Mouse (Mus musculus) hindlimb bud, embryonic 11.5 days (tissue): ENCODE results near the gene Fut7.

Experiments
- DNase-seq: peaks from one replicate; pipeline ENCODE4 v3.0.0-alpha.2; 2012; ENCODE audit warnings: low read depth, low spot score; ENCODE audit errors: extremely low spot score

Fut7 gene

DNA sequence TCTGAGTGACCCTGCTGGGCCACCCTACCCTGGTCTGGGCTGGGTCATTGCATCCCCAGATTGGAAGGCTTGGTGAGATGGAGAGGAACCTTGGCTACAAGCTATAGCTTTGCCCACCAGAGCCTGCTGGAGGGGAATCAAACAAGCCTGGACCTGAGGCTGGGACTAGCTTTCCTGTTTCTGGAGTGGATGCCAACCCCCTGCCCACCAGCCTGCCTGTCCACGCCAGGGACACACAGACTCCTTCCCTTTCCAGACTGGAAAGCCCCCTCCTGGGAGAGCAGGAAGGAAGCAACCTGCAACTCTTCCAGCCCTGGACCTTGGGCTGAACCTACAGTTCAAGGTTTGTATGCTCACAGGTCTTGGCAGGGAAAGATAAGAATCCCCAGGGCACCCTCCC lies 559 bp downstream of the Fut7 start:
- no peak for DNase-seq

DNA sequence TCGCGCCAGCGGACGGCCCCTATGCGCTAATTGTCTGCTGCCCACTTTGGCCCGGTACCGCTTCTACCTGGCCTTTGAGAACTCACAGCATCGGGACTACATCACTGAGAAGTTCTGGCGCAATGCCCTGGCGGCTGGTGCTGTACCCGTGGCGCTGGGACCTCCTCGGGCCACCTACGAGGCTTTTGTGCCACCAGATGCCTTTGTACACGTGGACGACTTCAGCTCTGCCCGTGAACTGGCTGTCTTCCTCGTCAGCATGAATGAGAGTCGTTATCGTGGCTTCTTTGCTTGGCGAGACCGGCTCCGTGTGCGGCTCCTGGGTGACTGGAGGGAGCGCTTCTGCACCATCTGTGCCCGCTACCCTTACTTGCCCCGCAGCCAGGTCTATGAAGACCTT lies 2.4 kb downstream of the Fut7 start:
- no peak for DNase-seq

DNA sequence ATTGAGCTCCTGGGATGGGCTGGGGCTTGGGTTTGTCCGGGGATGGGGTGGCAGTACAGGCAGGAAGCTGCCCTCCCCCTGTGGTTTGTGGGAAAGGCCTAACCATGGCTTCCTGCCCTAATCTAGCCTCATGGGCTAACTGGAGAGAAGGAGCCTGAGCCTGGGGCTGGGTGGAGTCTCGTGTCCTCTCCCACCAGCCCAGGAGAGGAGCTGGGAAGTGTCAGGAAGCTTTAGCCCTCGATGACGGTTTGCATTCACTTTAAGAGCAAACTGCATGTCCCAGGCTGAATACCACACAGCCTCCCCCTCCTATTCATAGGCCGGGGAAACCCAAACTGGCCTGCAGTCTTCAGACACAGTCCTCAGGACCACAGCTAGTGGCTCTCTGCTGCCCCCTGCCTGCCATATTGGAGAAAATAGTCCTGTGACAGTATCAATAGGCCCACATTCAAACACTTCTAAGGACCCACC lies 3.7 kb downstream of the Fut7 start:
- peak; percentile 20 for DNase-seq

DNA sequence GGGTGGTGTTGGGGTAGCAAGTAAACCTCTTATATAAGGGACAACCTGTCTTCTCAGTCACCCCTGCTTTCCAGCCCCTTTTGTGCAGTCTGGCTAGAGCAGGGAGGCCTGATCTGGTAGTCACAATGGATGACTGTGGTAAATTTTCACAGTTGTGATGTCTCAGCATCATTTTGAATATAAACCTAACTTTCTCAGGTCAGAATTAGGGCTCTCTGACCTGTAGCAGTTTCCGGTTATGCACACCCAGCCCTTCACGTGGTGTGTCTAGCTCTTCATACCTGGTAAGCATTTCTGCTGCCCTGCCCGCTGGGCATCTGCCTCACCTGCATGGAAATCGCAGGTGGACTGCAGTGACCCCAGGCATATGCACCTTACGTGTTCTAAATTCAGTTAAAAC lies 4.2 kb downstream of the Fut7 start:
- DNase-seq = no peak

DNA sequence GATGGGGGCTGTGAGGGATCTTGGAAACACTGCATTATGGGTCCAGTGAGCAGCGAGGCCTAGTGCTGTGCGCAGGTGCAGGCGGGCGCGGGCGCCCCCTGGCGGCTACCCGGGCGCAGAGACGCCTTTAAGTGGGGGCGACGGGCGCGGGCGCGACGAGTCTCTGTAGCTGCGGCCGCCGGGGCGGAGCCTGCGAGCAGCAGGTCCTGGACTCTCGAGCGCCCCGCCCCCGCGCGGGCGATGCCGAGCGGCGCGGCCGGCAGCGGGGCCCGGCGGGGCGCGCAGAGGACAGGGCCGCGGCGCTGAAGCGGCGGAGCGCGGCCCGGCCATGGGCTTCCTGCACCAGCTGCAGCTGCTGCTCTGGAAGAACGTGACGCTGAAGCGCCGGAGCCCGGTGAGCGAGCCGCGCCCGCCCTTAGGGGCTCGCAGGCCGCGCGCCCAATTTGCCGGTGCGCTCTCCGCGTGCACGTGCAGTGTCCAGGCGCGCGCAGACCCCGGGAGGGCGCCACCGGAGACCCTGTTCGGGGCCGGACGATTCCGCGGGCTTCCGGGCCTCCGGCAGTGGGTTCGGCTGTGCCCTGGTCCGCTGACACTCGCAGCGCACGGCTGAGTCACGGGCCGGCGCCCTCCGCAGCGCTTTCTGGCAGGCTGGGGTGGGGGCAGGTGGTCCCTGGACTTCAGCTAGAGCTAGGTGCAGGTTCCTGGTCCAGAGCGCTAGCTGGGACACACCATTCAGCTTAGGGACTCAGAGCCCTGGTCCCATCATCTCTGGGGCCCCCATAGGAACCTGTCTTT lies 5.6 kb downstream of the Fut7 start, which contains the start of gene Abca2:
Gene Abca2 (plus strand): TSS at position 262 of the 795 bp plus-strand sequence.
- peak; percentile 53 for DNase-seq

DNA sequence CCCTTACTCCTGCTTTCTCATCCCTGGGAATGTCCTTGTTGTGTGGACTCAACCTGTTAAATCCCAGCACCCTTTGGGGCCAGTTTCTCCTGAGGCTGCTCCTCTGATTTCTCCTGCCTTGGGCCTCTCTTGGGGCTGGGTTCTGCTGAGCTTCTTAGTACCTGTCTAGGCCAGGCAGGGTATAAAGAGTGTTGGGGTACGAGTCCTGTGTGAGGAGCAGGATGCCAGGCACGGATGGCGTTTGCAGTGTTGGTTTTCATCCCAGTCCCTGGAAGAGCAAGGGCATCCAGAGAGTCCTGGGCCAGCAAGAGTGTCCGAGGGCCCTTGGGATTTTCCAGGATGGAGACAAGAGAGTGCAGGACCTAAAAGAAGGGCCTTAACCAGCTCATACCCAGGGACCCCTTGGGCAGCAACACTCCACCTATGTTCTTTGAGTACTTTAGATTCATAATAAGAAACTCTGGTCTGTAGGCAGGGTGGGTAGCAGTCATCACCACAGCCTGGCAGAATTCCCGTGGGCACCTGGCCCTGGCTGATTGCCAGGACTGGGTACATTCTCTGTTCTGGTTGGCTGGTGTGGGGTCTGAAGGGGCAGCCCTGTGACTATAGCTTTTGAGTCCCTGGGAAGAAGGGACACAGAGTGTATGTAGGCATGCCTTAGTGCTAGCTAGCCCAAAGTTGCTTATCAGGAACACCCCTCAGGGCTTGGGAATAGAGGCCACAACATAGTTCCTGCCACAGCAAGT lies 6.5 kb downstream of the Fut7 start:
- DNase-seq = no peak

DNA sequence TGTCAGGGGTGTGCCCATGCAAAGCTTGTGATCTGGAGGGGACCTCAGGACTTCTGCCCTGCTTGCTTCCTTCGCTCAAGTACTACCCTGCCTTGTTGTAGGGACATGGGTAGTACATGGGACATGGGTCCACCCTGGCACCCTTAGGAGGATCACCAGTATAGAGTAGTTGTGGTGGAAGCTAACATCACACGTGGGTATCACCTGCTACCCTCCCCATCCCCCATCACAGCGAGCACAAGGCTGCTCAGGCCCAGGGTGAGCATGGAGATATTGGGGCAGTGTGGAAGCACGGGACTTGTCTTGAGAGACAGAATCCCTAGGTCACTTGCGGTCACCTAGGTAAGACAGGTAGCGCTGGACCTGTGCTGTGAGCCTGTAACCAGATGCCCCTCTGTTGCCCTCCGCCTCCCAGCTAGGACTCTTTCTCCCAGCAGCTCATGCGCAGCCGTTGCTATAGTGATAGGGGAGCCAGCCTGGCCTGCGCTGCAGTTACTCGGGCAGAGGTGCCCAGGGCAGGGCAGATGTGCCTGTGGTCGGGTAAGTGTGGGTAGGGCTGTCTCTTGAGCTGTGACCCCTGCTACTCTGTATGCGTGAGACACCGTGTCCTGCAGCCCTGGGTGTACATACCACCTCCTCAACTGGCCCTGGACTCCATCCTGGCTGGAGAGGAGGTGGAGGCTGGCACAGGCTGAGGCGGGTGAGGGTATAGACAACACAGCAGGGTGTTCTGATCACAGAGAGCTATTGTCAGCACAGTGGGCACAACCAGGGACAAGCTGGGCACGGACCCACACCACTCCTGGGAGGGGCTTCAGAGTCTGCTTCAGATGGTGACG lies 7.5 kb downstream of the Fut7 start:
- DNase-seq = no peak

DNA sequence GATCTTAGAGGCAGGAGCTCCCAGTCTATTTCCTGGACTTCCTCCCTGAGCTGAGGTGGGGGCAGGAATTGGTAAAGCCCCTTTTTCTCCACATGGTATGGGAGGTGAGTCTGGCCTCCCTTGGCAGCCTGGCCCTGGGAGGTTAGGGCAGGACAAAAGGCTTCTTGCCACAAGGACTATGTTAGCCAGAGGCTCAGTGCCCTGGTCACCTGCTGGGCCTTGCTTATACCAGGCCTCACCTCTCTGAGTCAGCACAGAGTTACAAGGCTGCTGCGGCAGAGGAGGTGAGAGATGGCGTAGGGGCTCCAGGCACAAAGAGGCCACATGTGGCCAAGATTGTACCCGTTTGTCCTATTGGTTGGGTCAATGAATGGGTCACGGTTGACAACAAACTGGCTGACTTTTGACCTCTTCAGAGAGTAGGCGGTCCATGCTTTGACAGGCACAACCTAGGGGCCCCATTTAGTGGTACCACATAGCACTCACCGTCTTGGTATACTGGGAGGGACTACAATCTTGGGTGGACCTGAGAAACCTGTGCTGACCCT lies 8.3 kb downstream of the Fut7 start:
- DNase-seq = no peak

DNA sequence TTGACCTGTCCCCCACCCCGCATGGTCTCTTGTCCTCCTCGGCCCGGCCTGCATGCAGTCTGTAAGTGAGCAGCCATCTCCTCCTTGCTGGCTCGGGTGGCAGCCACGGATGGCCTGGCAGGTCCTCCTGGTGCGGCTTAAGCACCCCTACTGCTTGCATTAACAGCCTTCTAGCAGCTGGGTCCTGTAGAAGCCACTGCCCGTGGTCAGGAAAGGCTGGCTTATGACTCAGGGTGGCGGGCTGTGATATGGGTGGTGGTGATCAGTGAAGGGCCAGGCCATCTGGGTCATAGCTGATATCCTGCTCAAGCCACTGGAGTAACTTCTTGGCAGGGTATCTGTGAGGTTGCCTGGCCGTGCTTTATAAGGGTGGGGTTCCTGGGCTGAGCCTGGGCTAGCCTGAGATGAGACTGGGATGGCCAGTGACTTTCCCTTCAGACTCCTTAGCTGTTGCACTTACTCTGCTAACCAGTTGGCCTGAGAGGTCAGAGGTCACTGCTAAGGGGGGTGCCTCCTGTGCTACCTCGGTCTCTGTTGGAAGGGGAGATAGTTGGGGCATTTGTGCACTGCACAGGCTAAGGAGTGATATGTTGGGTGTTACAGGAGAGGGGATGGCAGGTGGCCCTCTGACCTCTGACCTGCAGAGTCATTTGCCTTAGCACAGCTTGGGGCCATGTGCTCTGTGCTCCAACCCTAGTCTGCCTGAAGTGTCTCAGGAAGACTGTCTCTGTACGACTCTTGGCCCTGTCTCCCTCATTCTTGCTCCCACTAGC lies 9.4 kb downstream of the Fut7 start:
- no peak for DNase-seq

DNA sequence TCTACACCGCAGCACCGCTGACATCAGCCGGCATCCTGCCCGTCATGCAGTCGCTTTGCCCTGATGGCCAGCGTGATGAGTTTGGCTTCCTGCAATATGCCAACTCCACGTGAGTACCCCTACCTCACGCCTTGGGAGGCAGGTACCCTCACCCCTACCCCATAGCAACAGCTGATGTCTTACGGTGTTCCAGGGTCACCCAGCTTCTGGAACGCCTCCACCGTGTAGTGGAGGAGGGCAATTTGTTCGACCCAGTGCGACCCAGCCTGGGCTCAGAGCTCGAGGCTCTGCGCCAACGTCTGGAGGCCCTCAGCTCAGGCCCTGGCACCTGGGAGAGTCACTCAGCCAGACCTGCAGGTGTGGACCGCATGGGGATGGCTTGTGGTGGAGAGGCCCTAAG lies 10.0 kb downstream of the Fut7 start:
- no peak for DNase-seq

DNA sequence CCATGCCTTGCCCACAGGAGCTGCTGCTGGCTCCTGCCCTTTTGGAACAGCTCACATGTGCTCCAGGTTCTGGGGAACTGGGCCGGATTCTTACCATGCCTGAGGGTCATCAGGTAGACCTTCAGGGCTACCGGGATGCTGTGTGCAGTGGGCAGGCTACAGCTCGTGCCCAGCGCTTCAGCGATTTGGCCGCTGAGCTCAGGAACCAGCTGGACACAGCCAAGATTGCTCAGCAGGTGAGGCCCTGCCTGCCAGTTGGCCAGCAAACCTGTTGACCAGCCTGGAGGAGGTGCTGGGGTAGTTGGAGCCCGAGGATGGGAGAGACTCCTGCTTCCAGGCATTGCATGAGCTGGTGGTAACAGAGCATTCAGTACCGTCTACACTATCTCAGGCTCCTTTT lies 11.2 kb downstream of the Fut7 start:
- no peak for DNase-seq

DNA sequence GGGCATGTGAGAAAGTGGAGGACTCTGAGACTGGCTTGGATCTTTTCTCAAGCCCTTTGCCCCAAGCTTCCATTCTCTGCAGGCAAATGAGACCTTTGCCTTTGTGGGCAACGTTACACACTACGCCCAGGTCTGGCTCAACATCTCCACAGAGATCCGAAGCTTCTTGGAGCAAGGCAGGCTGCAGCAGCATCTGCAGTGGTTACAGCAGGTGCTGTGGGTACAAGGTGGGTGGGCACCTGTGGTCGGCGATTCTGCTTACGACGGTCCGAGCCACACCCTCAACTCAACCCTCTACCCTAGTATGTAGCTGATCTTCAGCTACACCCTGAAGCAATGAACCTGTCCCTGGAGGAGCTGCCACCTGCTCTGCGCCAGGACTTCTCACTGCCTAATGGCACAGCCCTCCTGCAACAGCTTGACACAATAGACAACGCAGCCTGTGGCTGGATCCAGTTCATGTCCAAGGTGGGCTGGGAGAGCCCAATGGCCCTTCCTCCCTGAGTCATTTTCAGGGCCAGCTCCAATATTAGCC lies 13.3 kb downstream of the Fut7 start:
- no peak for DNase-seq

DNA sequence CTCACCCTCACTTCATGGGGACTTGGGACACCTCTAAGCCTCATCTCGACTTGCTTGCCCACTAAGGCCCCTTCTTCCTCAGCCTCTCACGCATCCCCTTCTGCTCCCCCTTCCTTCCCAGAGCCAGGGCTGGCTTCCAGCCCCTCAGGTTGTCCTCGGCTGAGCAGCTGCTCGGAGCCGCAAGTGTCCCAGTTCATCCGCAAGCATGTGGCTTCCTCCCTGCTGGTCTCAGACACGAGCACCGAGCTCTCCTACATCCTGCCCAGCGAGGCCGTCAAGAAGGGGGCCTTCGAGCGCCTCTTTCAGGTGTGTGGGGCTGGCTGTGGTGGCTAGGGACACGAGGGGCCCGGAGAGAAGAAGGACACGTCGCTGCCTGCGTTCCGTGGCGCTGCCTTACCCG lies 18.0 kb downstream of the Fut7 start:
- DNase-seq = no peak

DNA sequence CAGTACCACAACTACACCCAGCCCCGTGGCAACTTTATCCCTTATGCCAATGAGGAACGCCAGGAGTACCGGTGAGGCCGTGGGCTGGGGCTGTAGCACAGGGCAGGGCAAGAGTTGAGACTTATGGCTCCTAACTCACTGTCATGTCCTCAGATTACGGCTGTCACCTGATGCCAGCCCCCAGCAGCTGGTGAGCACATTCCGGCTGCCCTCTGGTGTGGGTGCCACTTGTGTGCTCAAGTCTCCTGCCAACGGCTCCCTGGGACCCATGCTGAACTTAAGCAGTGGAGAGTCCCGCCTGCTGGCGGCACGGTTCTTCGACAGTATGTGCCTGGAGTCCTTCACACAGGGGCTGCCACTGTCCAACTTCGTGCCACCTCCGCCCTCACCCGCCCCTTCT lies 19.6 kb downstream of the Fut7 start:
- DNase-seq = no peak

DNA sequence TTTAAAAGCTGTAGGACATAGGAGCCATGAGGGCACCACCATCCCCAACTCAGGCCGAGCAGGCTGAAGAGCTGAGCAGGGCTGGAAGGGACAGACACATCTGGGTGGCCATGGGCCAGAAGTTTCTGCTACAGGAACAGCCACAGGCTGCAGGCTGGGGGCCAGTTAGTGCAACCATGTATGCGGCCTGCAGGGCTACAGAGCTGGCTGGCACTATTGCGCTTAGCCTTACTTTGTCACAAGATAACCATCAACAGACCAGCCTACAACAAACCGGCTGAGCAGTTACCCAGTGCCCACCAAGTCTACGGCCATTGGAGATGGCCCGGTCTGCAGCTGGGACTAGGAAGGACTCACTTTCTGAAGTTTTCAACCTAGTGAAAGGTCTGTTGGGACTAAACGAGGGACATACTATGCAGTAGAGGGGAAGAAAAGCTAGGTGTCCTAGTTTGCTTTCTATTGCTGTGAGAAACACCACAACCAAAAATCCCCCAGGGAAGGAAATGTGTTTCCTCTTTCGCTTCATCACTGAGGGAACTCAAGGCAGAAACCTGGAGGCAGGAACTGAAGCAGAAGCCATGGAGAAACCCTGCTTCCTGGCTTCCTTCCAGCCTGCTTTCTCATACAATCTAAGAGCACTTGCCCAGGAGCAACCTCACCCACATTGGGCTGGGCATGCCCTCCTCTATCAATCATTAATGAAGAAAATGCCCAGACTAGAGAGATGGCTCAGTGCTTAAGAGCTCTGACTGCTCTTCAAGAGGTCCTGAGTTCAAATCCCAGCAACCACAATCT lies 28.0 kb downstream of the Fut7 start:
- DNase-seq = no peak

DNA sequence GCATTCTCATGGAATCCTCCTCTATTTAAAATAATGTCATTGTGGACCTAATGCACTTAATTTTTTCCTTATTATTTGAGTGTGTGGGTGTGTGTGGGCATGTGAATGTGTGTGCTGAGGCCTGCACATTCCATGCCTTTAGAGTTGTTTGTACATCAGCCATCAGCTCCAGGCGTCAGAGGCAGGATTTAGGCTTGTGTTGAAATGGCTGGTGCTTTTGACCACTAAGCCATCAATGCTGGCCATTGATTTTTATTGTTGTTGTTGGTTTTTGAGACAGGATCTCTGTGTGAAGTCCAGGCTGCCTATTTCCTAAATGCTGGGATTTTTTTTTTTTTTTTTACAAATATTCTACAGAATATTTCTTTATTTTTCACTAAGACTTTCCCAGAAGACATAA lies 29.9 kb downstream of the Fut7 start:
- no peak for DNase-seq

DNA sequence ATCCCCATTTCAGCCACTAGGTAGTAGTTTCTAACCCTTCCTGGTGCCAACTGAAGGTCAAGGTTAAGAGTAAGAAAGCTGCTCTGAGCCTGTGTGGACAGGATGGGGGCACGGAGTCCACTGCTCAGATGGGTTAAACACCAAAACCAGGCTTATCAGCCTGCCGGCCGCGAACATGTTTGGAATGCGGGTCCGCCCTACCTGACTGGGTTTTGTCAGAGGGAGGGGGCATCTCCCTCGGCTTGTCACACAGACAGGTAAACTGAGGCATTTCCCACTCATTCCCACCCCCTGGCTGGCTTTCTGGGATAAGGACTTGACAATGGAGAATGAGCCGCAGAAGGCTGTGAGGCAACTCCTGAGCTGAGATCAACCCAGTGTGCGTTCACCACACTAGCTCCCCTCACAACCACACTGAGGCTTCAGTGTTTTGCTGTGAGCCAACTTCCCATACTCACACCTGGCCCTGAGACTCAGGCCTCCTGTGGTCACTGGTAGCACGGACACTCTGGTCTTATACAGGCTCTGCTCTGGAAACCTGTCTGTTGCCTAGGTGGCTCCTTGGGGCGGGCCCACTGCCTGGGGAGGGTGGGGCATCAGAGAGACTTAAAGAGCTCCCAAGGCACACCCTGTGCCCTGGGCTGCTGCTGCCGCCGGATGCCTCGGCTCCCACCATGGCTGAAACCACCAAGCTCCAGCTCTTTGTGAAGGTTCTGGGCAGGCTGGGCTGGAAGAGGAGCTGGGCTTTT lies 33.3 kb downstream of the Fut7 start, which contains the start of gene Clic3:
Gene Clic3 (plus strand): TSS at position 634 of the 749 bp plus-strand sequence.
- DNase-seq = no peak
